Mouse (Mus musculus): ENCODE measurements at regions not wholly inside any gene's neighbourhood (a gene's known extent, or its start where the extent isn't known, plus 50 kb on each side); places are given as distances from the start of the nearest gene placed in this dataset.

DNA sequence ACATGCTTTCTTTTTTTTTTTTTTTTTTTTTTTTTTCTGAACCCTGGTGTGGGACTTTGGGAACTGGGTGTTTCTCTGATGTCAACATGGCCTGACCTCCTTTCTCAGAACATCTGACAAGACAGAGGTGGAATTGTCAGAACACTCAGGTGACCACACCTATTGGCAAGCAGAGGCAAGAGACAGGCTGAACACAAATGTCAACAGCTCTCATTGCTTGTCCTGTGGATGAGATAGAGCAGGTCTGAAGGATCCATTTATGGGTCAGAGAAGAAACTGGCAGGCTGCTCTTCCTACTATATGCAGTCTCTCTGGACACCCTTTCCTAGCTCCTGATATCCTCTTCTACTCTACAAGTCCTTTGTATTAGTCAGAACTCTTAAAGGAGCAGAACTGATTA, 117.2 kb upstream of the Mgat5 start:
- TF ChIP-seq GATA1 (IDR thresholded peaks at IDR 0.05; ENCODE audit: borderline replicate concordance, low read length) (no peak), FLI1 (IDR thresholded peaks at IDR 0.05; ENCODE audit: low read length) (no peak)
